Mouse (Mus musculus) monocyte, adult 5-6 weeks (primary cell): ENCODE results near the gene Smpd3. TPM values are rescaled to one million over a fixed set of nuclear protein-coding genes. Genes with fewer than 3 reads are reported as not detected.
"Not testable (repeated sequence)": the region's sequence is repeated elsewhere in the genome, so short reads cannot be mapped to it uniquely, and the experiment has no call there.

Source experiments
- ATAC-seq: fragments of 153-309, 156-312 bp; replicated peaks from 2 replicates; pipeline ENCODE4 v1.8.0; 2017; ENCODE audit warnings: mild to moderate bottlenecking; ENCODE audit not compliant: low TSS enrichment, insufficient number of reproducible peaks, severe bottlenecking, poor library complexity, low FRiP score
- total RNA-seq: library from RNA; stranded (forward); fragments of 200-1000, 200-491, 200-594 nt; gene quantifications from 3 replicates; pipeline ENCODE4 v1.2.3, GENCODE M21; 2017

The Smpd3 gene
- total RNA-seq, 1 experiment from 2014 or later: 0.48 TPM

- no peak for ATAC-seq
Observed at GRCm38 (mm10) chr8:106335196-106335595, 2.6 kb downstream of the Smpd3 start.

- ATAC-seq: no peak
Observed at GRCm38 (mm10) chr8:106333346-106333745, 4.4 kb downstream of the Smpd3 start.

DNA sequence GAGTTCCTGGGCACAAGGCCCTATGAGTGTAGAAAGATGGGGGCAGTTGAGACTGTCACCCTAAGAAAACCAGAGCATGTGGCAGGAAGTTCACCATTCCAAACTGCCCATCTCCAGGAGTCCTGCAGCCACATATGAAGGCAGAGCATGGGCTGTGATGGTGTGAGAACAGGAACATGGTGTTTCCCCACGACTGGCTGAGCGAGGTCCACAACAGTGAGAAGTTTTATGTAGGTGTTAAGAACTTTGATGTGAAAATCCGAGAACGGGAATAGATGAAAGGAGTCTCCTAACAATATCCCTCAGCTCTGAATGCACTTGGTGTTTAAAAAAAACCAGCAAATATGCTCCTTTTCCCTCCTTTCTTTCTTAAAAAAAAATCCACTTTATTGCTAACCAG lies 5.3 kb downstream of the Smpd3 start:
- ATAC-seq: no peak

- ATAC-seq: no peak
Observed at GRCm38 (mm10) chr8:106326624-106327023, 11.2 kb downstream of the Smpd3 start.

DNA sequence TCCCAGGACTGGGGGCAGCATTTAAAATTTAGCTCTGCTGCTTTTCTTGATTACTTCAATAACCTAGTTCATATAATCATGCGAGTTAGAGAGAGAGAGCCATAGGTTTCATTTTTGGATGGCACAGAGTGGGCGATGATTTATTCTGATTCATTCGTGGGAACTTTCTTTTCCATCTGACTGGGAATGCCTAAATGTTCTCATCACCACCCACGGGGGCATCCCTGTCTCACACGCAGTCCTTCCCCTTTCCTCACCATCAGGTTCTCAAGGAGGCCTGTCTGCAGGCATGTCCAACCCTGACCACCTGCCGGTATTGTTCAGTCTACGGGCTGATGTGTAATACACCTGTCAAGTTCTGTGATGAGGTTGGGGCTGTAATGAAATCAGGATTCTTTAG lies 16.4 kb downstream of the Smpd3 start:
- no peak for ATAC-seq

GRCm38 (mm10) chr8:106320002-106320401 lies 17.8 kb downstream of the Smpd3 start:
- no peak for ATAC-seq

DNA sequence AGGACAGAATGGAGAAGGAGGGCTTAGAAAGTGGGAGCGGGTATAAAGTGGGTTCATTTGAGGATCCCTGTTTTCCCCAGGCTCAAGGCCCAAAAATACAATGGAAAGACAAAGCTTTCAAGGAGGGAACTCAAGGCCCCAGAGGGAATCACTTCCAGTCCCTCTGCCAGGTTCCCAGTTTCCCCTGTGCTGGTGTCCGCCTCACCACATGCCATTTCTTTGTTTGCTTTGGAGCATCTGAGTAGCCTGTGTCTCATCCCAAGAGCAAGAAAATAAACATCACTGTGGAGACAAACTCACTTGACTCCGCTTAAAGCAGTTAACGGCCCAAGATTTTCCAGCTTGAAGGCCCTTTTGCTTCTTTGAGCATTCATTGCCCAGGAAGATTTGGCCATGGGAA lies 20.7 kb downstream of the Smpd3 start:
- no peak for ATAC-seq

DNA sequence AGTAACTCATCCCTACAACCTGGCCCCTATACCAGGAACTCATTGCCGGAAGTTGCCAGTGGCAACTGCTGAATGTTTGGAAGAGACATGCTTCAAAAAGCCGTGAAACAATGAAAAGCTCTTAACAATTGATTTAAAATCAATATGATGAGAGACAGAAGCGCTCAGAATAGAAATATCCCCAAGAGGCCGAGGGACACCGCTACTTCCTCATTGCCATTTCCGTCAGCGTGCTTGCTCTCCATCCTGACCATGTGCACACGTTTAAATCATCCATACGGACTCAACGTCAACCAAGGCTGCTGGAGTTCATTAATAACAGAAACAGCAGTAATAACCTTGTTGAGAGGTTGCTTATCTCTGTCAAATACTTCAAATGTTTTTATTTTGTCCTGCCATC lies 21.3 kb downstream of the Smpd3 start:
- no peak for ATAC-seq

DNA sequence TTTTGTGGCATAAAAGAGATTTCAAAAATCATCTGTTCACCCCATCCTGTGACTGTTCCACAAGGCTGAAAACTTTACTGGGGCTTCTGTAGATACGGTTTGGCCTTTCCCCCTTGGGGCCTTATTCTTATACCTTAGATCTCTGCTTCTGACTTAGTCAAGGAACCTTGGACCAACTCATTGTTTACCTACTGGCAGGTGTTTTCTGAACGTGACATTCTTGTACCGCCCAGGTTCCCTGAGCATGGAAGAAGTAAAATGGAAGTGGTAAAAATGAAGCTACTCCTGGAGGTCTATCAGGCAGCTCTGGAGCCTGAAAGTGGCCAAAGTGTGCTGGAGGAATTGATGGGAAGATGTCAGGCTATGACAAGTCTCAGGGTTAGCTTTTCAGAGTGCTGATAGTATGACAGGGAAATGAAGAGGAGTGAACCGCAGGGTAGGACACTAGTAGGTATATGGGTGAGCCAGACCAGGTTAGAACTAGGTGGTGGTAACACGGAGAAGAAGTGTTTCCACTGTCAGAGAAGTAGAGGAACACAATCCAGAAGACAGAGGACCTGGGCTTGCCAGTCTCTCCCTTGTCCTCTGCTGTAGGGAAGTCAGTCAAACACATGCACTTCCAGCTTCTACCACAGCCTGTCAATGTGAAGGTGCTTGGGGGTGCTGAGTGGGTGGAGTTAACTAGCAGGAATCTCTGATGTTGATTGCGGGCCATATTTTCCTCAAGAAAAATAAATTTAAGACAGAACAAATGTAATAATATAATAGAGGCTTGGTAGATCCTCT lies 22.2 kb downstream of the Smpd3 start:
- no peak for ATAC-seq

DNA sequence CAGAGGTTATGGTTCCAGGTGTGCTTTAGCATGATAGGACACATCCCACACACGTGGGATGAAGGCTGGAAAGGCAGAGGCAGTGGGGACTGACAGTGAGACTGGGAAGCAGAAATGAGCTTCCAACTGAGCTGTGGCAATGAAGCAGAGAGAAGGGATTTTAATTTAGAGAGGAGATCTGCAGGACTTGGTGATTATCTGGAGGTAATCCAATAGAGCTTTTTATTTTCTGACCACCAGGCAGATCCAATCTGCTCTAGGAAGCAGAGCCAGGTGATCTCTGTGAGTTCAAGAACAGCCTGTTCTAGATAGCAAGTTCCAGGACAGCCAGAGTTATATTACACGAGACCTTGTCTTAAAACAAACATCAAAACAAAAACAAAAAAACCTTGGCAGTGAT lies 24.0 kb downstream of the Smpd3 start:
- no peak for ATAC-seq

DNA sequence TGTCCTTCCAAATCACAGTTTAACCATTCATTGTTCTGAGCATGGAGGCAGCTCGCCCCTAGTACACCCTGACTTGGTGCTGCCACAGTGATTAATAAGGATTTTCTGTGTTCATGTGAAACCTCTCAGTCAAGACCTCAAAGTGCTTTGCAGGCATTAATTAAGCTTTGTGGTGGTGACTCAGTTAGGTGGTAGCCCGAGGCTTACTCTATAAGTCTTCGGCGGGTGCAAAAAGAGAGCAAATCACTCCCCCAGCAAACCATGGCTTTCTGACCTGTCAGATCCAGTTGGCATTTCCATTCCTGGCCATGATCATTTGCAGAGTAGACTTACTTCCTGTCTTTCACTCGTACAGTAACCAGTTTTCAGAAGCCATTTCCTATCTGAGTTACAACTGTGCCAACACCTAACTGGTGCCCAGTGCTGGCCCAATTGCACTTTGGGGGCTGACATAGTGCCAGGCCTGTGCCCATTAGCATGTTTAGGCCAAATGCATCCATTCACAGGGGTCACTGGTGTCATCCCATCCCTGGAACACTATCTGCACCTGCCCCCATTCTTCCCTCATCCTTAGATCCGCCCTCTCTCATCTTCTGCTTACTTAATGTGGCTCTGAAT lies 24.6 kb downstream of the Smpd3 start:
- no peak for ATAC-seq

- no peak for ATAC-seq
Observed at GRCm38 (mm10) chr8:106311967-106312366, 25.8 kb downstream of the Smpd3 start.

GRCm38 (mm10) chr8:106310026-106310652 lies 27.6 kb downstream of the Smpd3 start:
- no peak for ATAC-seq

- not testable (repeated sequence) for ATAC-seq
Observed at GRCm38 (mm10) chr8:106308082-106308786, 29.6 kb downstream of the Smpd3 start.

GRCm38 (mm10) chr8:106307586-106307985 lies 30.2 kb downstream of the Smpd3 start:
- ATAC-seq: no peak; the same call in 1 of the 2 replicates

GRCm38 (mm10) chr8:106306711-106307248 lies 31.0 kb downstream of the Smpd3 start:
- not testable (repeated sequence) for ATAC-seq

- no peak for ATAC-seq
Observed at GRCm38 (mm10) chr8:106306076-106306475, 31.7 kb downstream of the Smpd3 start.

DNA sequence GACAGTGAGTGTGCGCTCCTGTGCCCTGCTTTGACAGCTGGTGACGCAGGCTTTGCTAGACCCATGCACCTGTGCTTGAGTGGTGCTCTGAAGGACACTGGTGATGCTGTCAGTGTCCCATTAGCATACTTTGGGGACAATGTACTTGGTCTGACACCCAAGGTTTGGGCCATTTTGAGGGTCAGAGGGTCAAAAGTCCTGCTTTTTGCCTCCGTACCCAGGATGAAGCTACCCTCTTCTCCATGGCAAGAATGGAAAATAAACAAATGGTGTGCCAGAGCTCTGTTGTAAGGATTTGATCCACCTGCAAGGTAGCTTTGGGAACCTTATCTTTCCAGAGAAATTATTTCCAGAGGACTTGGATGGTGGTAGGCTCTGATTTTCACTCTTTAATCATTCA lies 32.5 kb downstream of the Smpd3 start:
- ATAC-seq: no peak

- no peak for ATAC-seq
Observed at GRCm38 (mm10) chr8:106304321-106304720, 33.5 kb downstream of the Smpd3 start.
